In genomic region chr12:78906707-78907162, GRCm38 (mm10) we compare ENCODE assay signal across 8 mouse cellular contexts. TPM values are rescaled to one million over a fixed set of nuclear protein-coding genes. Genes with fewer than 3 reads are reported as not detected.
DNase-seq lines count a peak whose midpoint lies in the region; ATAC-seq lines count a peak whose summit lies in the region.

Gene Plek2, minus strand, starts transcription at chr12:78906964.

- peak within 1 kb of the TSS; percentile 81 for H3K4me2 ChIP-seq in heart, embryonic 16.5 days (ENCODE audit: low read depth, low read length)

- no peaks in the 10 kb centered on the region for H3K36me3 ChIP-seq in heart, embryonic 16.5 days (ENCODE audit: control insufficient read depth, insufficient read depth)
- peaks cover 6% of the 10 kb centered on the region for H3K36me3 ChIP-seq in megakaryocyte, embryonic 14.5 days (replicated peaks; ENCODE audit: low read length)

- peak; percentile 72 for ATAC-seq in heart, embryonic 16.5 days (replicated peaks; ENCODE audit: extremely low read depth, insufficient read depth, low FRiP score)

- peak within 1 kb of the TSS; percentile 27 for H3K9ac ChIP-seq in heart, embryonic 16.5 days (ENCODE audit: low read length)

- DNase-seq in 3134 (ENCODE audit: extremely low read depth, insufficient read length, low spot score) = peak; percentile 80
- peak; percentile 53 to 60 for DNase-seq in adrenal gland, adult 18-20 months (ENCODE audit: low spot score in 2 of 2)
- peak; percentile 61 for DNase-seq in embryo, embryonic 9.5 days (ENCODE audit: extremely low spot score)
- peak; percentile 80 to 90 for DNase-seq in kidney, postnatal 25 days
- DNase-seq in spleen, adult 12 weeks (ENCODE audit: low spot score) = peak; percentile 81
- no peak for DNase-seq in layer of hippocampus, adult 11-12 months (ENCODE audit: low spot score)

- H3K4me3 ChIP-seq in heart, embryonic 16.5 days (ENCODE audit: low read length) = peak within 1 kb of the TSS; percentile 47
- H3K4me3 ChIP-seq in megakaryocyte, embryonic 14.5 days (replicated peaks) = peak within 1 kb of the TSS; percentile 91

- peaks cover 10% of the 10 kb centered on the region for H3K4me1 ChIP-seq in heart, embryonic 16.5 days (ENCODE audit: control insufficient read depth, insufficient read depth, low read length)
- H3K4me1 ChIP-seq in megakaryocyte, embryonic 14.5 days = peaks cover 62% of the 10 kb centered on the region

- H3K9me3 ChIP-seq in heart, embryonic 16.5 days (replicated peaks; ENCODE audit: control insufficient read depth, low read length) = peaks cover 8% of the 10 kb centered on the region
- H3K9me3 ChIP-seq in megakaryocyte, embryonic 14.5 days = peaks cover 9% of the 10 kb centered on the region

- H3K27me3 ChIP-seq in heart, embryonic 16.5 days (ENCODE audit: control insufficient read depth, insufficient read depth, low read length) = peaks cover 14% of the 10 kb centered on the region
- peaks cover 2% of the 10 kb centered on the region for H3K27me3 ChIP-seq in megakaryocyte, embryonic 14.5 days (replicated peaks)

- no peak within 1 kb of the TSS for H3K27ac ChIP-seq in heart, embryonic 16.5 days (ENCODE audit: low read length)

- 1% methylated on average over 38 of the region's 38 CpGs for WGBS in heart, embryonic 16.5 days

RNA-seq across cellular contexts. Expression of gene Plek2, which starts in this region (rescaled TPM):
- total RNA-seq in adrenal gland, adult 18-20 months (2021) = under 1 TPM in 1 of 2 experiments, not detected in 1; 0.26 TPM
- polyA plus RNA-seq in heart, embryonic 16.5 days (2015; fragmentation: Nextera tagmentation; extraction: Ambion mirVana) = 2.3 and 2.4 TPM in 2 replicates
- 0.67 TPM in 1 of 2 replicates, not detected in the other for polyA plus RNA-seq in megakaryocyte, embryonic 14.5 days (2012; ENCODE audit: insufficient read depth, low replicate concordance)

Comparison
In these comparisons a context has a peak if more than half of its experiments do, and no peak if none do; other contexts are left out.
1. Peak in DNase-seq in adrenal gland, adult 18-20 months; RNA of the gene not detected or under 1 TPM.